Mouse (Mus musculus) kidney, embryonic 14.5 days (tissue): ENCODE results near the gene Ocel1. TPM values are rescaled to one million over a fixed set of nuclear protein-coding genes. Genes with fewer than 3 reads are reported as not detected.

Experiments
- ATAC-seq: fragments of 200-750 bp; cut with Nextera tagmentation; 2 replicates; pipeline ENCODE4 v1.8.0; 2017; ENCODE audit warnings: moderate number of reproducible peaks, mild to moderate bottlenecking, moderate TSS enrichment, moderate library complexity; ENCODE audit not compliant: low FRiP score, low TSS enrichment
- H3K27ac ChIP-seq: fragments of 300-500 bp; sonication (generic); 2 replicates; pipeline ENCODE4 v1.5.1; 2014; ENCODE audit warnings: low read depth, mild to moderate bottlenecking, low read length, moderate library complexity, mixed read lengths
- H3K27me3 ChIP-seq: fragments of 300-500 bp; sonication (generic); 2 replicates; pipeline ENCODE4 v1.6.1; 2014; ENCODE audit warnings: mild to moderate bottlenecking, low read length; ENCODE audit not compliant: control insufficient read depth, insufficient read depth
- H3K36me3 ChIP-seq: fragments of 300-500 bp; sonication (generic); 2 replicates; pipeline ENCODE4 v1.6.1; 2014; ENCODE audit warnings: low read length, mixed read lengths; ENCODE audit not compliant: control insufficient read depth, insufficient read depth
- H3K4me1 ChIP-seq: fragments of 300-500 bp; sonication (generic); 2 replicates; pipeline ENCODE4 v1.6.1; 2014; ENCODE audit warnings: low read length, mixed read lengths; ENCODE audit not compliant: control insufficient read depth, insufficient read depth
- H3K4me2 ChIP-seq: fragments of 300-500 bp; sonication (generic); replicated peaks from 2 replicates; pipeline ENCODE4 v1.6.1; 2014; ENCODE audit warnings: low read depth, mild to moderate bottlenecking, low read length
- H3K4me3 ChIP-seq: fragments of 300-500 bp; sonication (generic); 2 replicates; pipeline ENCODE4 v1.5.1; 2014; ENCODE audit warnings: mild to moderate bottlenecking, low read length
- H3K9ac ChIP-seq: fragments of 300-500 bp; sonication (generic); 2 replicates; pipeline ENCODE4 v1.6.1; 2014; ENCODE audit warnings: low read depth, mild to moderate bottlenecking, low read length, moderate library complexity
- H3K9me3 ChIP-seq: fragments of 300-500 bp; sonication (generic); 2 replicates; pipeline ENCODE4 v1.6.1; 2016; ENCODE audit warnings: low read length; ENCODE audit not compliant: control insufficient read depth
- WGBS: fragments of 180-500 bp; shearing (Covaris S2); extraction: QIAGEN DNeasy Blood & Tissue Kit; methylation state at CpG from one replicate; pipeline ENCODE4 v1.1.7; 2014; 5-methylcytosine and 5-hydroxymethylcytosine counted together
- polyA plus RNA-seq: library from polyadenylated mRNA; unstranded; fragments of >200 nt; fragmentation: Nextera tagmentation; extraction: Ambion mirVana; gene quantifications from 2 replicates; pipeline ENCODE4 v1.2.1, GENCODE M21; 2014

The Ocel1 gene
- polyA plus RNA-seq, 1 experiment from 2014 or later, result 4.6 TPM

DNA sequence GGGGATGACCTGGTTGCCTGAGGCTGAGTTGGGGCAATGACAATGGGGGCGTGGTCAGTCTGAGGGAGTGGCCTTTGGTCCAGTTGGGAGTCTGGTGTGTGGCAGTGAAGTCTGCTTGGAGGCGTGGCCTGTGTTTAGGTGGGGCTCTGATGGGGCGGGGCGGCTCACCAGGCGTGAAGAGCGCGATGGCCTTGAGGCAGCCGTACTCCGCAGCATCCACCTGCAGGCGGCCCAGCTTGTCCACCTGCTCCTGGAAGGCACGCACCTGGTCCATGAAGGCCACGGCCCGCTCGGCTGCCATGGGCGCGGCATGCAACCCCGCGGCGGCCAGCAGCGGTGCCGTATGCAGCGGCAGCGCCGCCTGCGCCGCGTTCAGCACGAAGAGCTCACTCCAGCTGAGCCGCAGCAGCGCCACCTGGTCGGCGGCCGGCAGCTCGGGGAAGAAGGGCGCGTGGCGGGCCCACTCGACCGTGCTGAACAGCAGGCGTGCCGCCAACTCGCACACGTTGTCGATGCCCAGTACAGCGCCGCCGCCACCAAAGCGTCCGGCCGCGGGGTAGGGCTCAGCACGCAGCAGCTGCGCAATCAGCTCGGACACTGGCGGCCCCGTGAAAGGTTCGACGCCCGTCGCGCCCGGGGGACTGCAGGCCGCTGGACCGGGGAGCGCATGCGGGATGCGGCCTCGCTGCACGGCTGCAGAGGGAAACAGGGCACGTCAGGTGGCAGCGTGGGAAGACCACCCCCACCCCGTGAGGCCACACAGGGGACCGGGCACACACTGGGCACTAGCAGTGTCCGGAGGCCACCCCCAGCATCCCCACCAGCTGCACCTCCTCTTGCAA lies 4.7 kb downstream of the Ocel1 start:
- H3K9me3 ChIP-seq, result no peaks in the 10 kb centered on the region
- H3K4me3 ChIP-seq, result peak overlapping the region; percentile 24
- peak overlapping the region; percentile 63; the same call in 1 of the 2 replicates for H3K27ac ChIP-seq
- no peaks in the 10 kb centered on the region for H3K27me3 ChIP-seq
- peak; percentile 3 for ATAC-seq
- H3K9ac ChIP-seq, result peak overlapping the region; percentile 40
- WGBS, result 8% methylated on average over 67 of the region's 74 CpGs
- H3K4me2 ChIP-seq, result peak overlapping the region; percentile 45
- H3K4me1 ChIP-seq, result peaks cover 42% of the 10 kb centered on the region
- peaks cover 52% of the 10 kb centered on the region for H3K36me3 ChIP-seq

DNA sequence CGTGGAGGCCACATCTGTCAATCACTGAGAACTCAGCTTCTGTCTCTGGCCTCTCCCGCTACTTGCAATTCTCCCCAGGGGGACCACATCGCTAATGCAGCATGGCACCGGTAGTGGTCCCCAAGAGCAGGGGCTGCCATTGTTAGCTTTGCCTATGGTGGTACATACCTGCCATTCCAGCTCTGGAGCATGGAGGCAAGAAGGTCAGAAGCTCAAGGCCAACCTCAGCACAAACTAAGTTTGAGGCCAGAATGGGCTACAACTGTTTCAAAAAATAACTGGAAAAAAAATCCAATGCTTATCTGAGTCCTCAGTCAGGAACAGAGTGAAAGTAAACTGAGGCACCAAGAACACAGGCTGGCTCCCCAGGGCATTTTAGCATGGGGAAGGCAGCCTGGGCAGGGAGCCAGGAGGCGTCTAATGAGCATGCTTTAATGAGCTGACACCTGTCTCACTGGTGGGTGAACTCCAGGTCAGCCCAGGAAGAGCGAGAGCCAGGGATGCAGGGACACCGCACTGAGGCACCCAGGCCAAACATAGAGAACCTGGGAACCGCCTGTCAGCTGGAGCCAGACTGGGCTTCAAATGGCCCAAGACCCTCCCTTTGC lies 5.4 kb downstream of the Ocel1 start:
- H3K9ac ChIP-seq, result peak overlapping the region; percentile 40; the same call in 1 of the 2 replicates
- H3K4me2 ChIP-seq, result peak overlapping the region; percentile 45
- no peak overlapping the region for H3K27ac ChIP-seq
- no peaks in the 10 kb centered on the region for H3K9me3 ChIP-seq
- WGBS, result 43% methylated on average over 8 of the region's 8 CpGs
- no peak for ATAC-seq
- peaks cover 52% of the 10 kb centered on the region for H3K36me3 ChIP-seq
- peak overlapping the region; percentile 24; the same call in 1 of the 2 replicates for H3K4me3 ChIP-seq
- no peaks in the 10 kb centered on the region for H3K27me3 ChIP-seq
- H3K4me1 ChIP-seq, result peaks cover 42% of the 10 kb centered on the region

- Histone ChIP-seq H3K4me3 (peak overlapping the region; percentile 96), H3K27ac (peak overlapping the region; percentile 97; the same call in 1 of the 2 replicates), H3K9me3 (no peaks in the 10 kb centered on the region), H3K4me1 (peaks cover 57% of the 10 kb centered on the region), H3K36me3 (peaks cover 36% of the 10 kb centered on the region), H3K9ac (peak overlapping the region; percentile 96), H3K4me2 (peak overlapping the region; percentile 96), H3K27me3 (no peaks in the 10 kb centered on the region)
- ATAC-seq, result no peak
- 27% methylated on average over 4 of the region's 4 CpGs for WGBS
Measured at GRCm38 (mm10) chr8:71379008-71379407, 7.9 kb downstream of the Ocel1 start.

GRCm38 (mm10) chr8:71379512-71380075 lies 8.5 kb downstream of the Ocel1 start:
- peak overlapping the region; percentile 97 for H3K27ac ChIP-seq
- peak overlapping the region; percentile 96 for H3K4me3 ChIP-seq
- no peak for ATAC-seq
- H3K4me1 ChIP-seq, result peaks cover 57% of the 10 kb centered on the region
- no peaks in the 10 kb centered on the region for H3K27me3 ChIP-seq
- H3K36me3 ChIP-seq, result peaks cover 30% of the 10 kb centered on the region
- peak overlapping the region; percentile 96 for H3K9ac ChIP-seq
- H3K4me2 ChIP-seq, result peak overlapping the region; percentile 96
- 18% methylated on average over 3 of the region's 3 CpGs for WGBS
- H3K9me3 ChIP-seq, result no peaks in the 10 kb centered on the region

GRCm38 (mm10) chr8:71380178-71381171 lies 9.4 kb downstream of the Ocel1 start:
- no peaks in the 10 kb centered on the region for H3K27me3 ChIP-seq
- peak overlapping the region; percentile 96 for H3K4me2 ChIP-seq
- peak overlapping the region; percentile 96 for H3K9ac ChIP-seq
- peak overlapping the region; percentile 97 for H3K27ac ChIP-seq
- peak overlapping the region; percentile 96 for H3K4me3 ChIP-seq
- peaks cover 51% of the 10 kb centered on the region for H3K4me1 ChIP-seq
- peaks cover 21% of the 10 kb centered on the region for H3K36me3 ChIP-seq
- no peak for ATAC-seq
- WGBS, result under 1% methylated on average over 72 of the region's 72 CpGs
- H3K9me3 ChIP-seq, result no peaks in the 10 kb centered on the region

GRCm38 (mm10) chr8:71381421-71381970 lies 10.4 kb downstream of the Ocel1 start, which contains the start of gene Nr2f6:
Gene Nr2f6 (minus strand): TSS chr8:71381960.
- no peaks in the 10 kb centered on the region for H3K27me3 ChIP-seq
- peak within 1 kb of the TSS; percentile 96 for H3K4me3 ChIP-seq
- H3K9me3 ChIP-seq, result no peaks in the 10 kb centered on the region
- peak within 1 kb of the TSS; percentile 96 for H3K9ac ChIP-seq
- under 1% methylated on average over 64 of the region's 89 CpGs for WGBS
- peak; percentile 72 for ATAC-seq
- peak within 1 kb of the TSS; percentile 96 for H3K4me2 ChIP-seq
- peaks cover 17% of the 10 kb centered on the region for H3K36me3 ChIP-seq
- peak within 1 kb of the TSS; percentile 97 for H3K27ac ChIP-seq
- peaks cover 42% of the 10 kb centered on the region for H3K4me1 ChIP-seq

DNA sequence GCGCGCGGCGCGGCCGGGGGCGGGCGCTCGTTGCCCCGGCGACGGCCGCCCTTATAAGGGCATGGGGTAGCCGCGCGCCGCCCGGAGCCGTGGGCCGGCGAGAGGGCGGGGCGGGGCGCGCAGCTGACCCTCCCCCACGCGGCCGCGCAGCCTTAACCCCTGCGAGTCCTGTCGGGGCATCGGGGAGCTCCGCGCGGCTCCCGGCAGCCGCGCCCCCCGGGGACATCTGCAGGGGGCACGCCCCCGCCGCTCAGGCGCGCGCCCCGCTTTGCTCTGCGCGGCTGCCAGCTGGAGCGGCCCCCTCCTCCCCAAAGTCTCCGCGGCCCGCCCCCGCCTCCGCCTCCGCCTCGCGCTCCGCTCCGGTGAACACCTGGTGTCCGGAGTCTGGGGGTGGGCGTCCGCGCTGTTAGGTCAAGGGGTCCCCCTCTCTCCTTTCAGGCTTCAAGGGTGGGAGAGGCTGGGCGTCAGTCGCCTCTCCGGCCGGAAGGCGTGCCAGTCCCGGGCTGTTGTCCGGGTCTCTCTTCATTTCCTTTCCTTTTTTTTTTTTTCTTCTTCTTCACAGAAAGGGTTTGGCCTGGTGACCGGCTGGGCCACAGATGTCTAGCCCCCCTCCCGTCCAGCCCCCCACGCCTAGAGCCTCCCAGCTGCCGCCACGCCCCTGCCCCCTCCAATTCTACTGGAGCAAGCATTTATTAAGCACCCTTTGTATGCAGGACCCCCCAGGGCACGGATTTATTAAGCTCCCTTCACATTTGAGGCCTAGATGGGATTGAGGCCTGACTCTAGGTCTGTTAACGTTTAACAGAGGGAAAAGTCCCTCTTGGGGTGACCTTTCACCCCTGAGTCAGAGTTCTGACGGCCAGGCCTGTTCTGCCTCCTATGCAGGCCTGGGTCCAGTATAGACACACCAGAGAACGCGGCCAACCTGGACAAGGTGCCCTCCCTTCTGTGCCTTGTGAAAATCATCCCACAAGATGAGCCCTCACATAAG lies 11.2 kb downstream of the Ocel1 start:
- H3K4me1 ChIP-seq, result peaks cover 36% of the 10 kb centered on the region
- ATAC-seq, result peak; percentile 91
- 3% methylated on average over 43 of the region's 80 CpGs for WGBS

More for the DNA sequence above, 11.2 kb downstream of the Ocel1 start:
- no peaks in the 10 kb centered on the region for H3K9me3 ChIP-seq
- no peaks in the 10 kb centered on the region for H3K27me3 ChIP-seq
- H3K27ac ChIP-seq, result peak overlapping the region; percentile 97
- peak overlapping the region; percentile 96 for H3K4me3 ChIP-seq
- peaks cover 13% of the 10 kb centered on the region for H3K36me3 ChIP-seq
- H3K9ac ChIP-seq, result peak overlapping the region; percentile 96
- H3K4me2 ChIP-seq, result peak overlapping the region; percentile 96
